Comparison of ENCODE assay signal across 21 mouse cellular contexts in the genomic region with DNA sequence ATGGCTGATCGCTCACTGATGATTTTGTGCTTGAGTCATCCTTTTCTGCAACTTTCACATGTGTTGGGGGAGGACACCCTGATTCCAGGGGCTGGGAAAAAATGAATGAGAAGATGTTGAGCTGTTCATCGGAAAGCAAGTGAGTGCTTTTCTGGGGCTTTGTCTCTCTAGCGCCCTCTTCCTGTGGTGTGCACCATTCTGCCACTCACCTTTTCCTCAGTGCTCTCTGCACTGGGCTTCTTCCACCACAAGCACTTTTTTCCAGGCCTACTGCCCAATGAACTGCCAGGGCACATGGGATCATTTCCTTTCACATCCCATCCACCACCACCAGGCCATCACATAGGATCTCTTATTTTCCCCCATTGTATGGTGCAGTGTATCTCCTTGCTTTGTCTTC. TPM values are rescaled to one million over a fixed set of nuclear protein-coding genes. Genes with fewer than 3 reads are reported as not detected.
DNase-seq lines count a peak whose midpoint lies in the region; ATAC-seq and TF ChIP-seq lines count a peak whose summit lies in the region.
"Had no signal": no experiment of that assay in that cellular context is flagged by ENCODE, and none has a peak within 500 bp of the region (broad histone marks: within the 10 kb centered on the region; RNA-seq: fewer than 3 reads in every experiment).

No protein-coding gene starts in this region.

- H3K4me3 ChIP-seq in heart, postnatal 0 days (ENCODE audit: low read depth, low read length) = no peak overlapping the region
- H3K4me3 ChIP-seq in liver, embryonic 14.5 days (ENCODE audit: insufficient read depth in 1 of 2, low read depth in 2 of 2, low read length in 2 of 2) = no peak overlapping the region
- no peak overlapping the region for H3K4me3 ChIP-seq in liver, embryonic 11.5 days (ENCODE audit: low read depth, low read length)
- H3K4me3 ChIP-seq in midbrain, embryonic 11.5 days (ENCODE audit: low read depth, low read length) = no peak overlapping the region
- H3K4me3 ChIP-seq: forebrain, embryonic 10.5 days; limb, embryonic 15.5 days; midbrain, embryonic 15.5 days; neural tube, embryonic 12.5 days; stomach, embryonic 15.5 days had no signal

- no peak overlapping the region for H3K27ac ChIP-seq in heart, postnatal 0 days (ENCODE audit: low read depth)
- no peak overlapping the region for H3K27ac ChIP-seq in liver, embryonic 14.5 days
- no peak overlapping the region for H3K27ac ChIP-seq in liver, embryonic 11.5 days (ENCODE audit: low read depth, low read length)
- no peak overlapping the region for H3K27ac ChIP-seq in midbrain, embryonic 11.5 days (ENCODE audit: low read depth, low read length)
- H3K27ac ChIP-seq: forebrain, embryonic 10.5 days; limb, embryonic 15.5 days; macrophage; midbrain, embryonic 15.5 days; neural tube, embryonic 12.5 days; stomach, embryonic 15.5 days had no signal

- intact Hi-C loops in heart, postnatal 25 days (cut with DNase I) = no loop called here

- H3K27me3 ChIP-seq in heart, postnatal 0 days (ENCODE audit: control insufficient read depth, insufficient read depth, low read length) = no peaks in the 10 kb centered on the region
- H3K27me3 ChIP-seq in liver, embryonic 14.5 days (ENCODE audit: control insufficient read depth, insufficient read depth, low read length) = no peaks in the 10 kb centered on the region; the same call in 1 of the 2 replicates
- H3K27me3 ChIP-seq in liver, embryonic 11.5 days (replicated peaks; ENCODE audit: control insufficient read depth, insufficient read depth, low read length) = peaks cover 14% of the 10 kb centered on the region; the same call in 1 of the 2 replicates
- H3K27me3 ChIP-seq in midbrain, embryonic 11.5 days (ENCODE audit: control insufficient read depth, insufficient read depth, low read length) = peaks cover 21% of the 10 kb centered on the region
- H3K27me3 ChIP-seq: stomach, embryonic 15.5 days had no signal

- no peaks in the 10 kb centered on the region for H3K36me3 ChIP-seq in heart, postnatal 0 days (replicated peaks; ENCODE audit: control insufficient read depth, insufficient read depth, low read length)
- no peaks in the 10 kb centered on the region for H3K36me3 ChIP-seq in liver, embryonic 14.5 days (replicated peaks; ENCODE audit: control insufficient read depth, insufficient read depth, low read depth)
- no peaks in the 10 kb centered on the region for H3K36me3 ChIP-seq in liver, embryonic 11.5 days (ENCODE audit: control insufficient read depth, insufficient read depth, low read length)
- H3K36me3 ChIP-seq in midbrain, embryonic 11.5 days (ENCODE audit: control insufficient read depth, insufficient read depth, low read length) = no peaks in the 10 kb centered on the region
- H3K36me3 ChIP-seq: forebrain, embryonic 10.5 days; limb, embryonic 15.5 days; midbrain, embryonic 15.5 days; neural tube, embryonic 12.5 days; stomach, embryonic 15.5 days had no signal

- no peaks in the 10 kb centered on the region for H3K4me1 ChIP-seq in heart, postnatal 0 days (ENCODE audit: control insufficient read depth, insufficient read depth)
- no peaks in the 10 kb centered on the region for H3K4me1 ChIP-seq in liver, embryonic 14.5 days (replicated peaks; ENCODE audit: control insufficient read depth in 2 of 2, insufficient read depth in 2 of 2, low read length in 1 of 2)
- H3K4me1 ChIP-seq in liver, embryonic 11.5 days (replicated peaks; ENCODE audit: control insufficient read depth, insufficient read depth, low read length) = no peaks in the 10 kb centered on the region
- no peaks in the 10 kb centered on the region for H3K4me1 ChIP-seq in midbrain, embryonic 11.5 days (ENCODE audit: control insufficient read depth, insufficient read depth, low read length)
- H3K4me1 ChIP-seq: forebrain, embryonic 10.5 days; limb, embryonic 15.5 days; midbrain, embryonic 15.5 days; neural tube, embryonic 12.5 days; stomach, embryonic 15.5 days had no signal

- no peak overlapping the region for H3K4me2 ChIP-seq in heart, postnatal 0 days (ENCODE audit: low read depth, low read length)
- H3K4me2 ChIP-seq in liver, embryonic 14.5 days (ENCODE audit: low read depth) = no peak overlapping the region
- H3K4me2 ChIP-seq in liver, embryonic 11.5 days = no peak overlapping the region
- H3K4me2 ChIP-seq in midbrain, embryonic 11.5 days = no peak overlapping the region
- H3K4me2 ChIP-seq: limb, embryonic 15.5 days; midbrain, embryonic 15.5 days; neural tube, embryonic 12.5 days; stomach, embryonic 15.5 days had no signal

- peak; percentile 15; the same call in 1 of the 2 replicates for TF ChIP-seq CTCF in heart, postnatal 0 days (IDR thresholded peaks at IDR 0.05; ENCODE audit: low read depth)
- peak; percentile 36; the same call in 1 of the 2 replicates for TF ChIP-seq CTCF in liver, embryonic 14.5 days (IDR thresholded peaks at IDR 0.05; ENCODE audit: low read depth)

- no peak for DNase-seq in heart, postnatal 0 days (ENCODE audit: low spot score)
- DNase-seq in heart, postnatal 25 days (ENCODE audit: low spot score) = no peak
- DNase-seq in liver, embryonic 14.5 days (ENCODE audit: low read depth in 3 of 3, low spot score in 3 of 3) = no peak
- DNase-seq in liver, embryonic 11.5 days (ENCODE audit: low spot score) = no peak
- peak; percentile 1 for DNase-seq in ES-CJ7 (ENCODE audit: low read depth, low spot score)
- no peak for DNase-seq in spleen, postnatal 10 days (ENCODE audit: low spot score in 2 of 2)
- DNase-seq in midbrain, embryonic 11.5 days (ENCODE audit: low spot score, missing footprints) = no peak
- DNase-seq: cerebellum, adult 11 months; heart, adult 18-20 months; heart, postnatal 14 days; right cerebral cortex, postnatal 4 days; thymus, postnatal 25 days had no signal

- H3K9me3 ChIP-seq in heart, postnatal 0 days (replicated peaks; ENCODE audit: control insufficient read depth, low read length) = no peaks in the 10 kb centered on the region
- H3K9me3 ChIP-seq in liver, embryonic 14.5 days (ENCODE audit: control insufficient read depth, low read length) = no peaks in the 10 kb centered on the region
- H3K9me3 ChIP-seq in liver, embryonic 11.5 days (ENCODE audit: control insufficient read depth, low read length) = no peaks in the 10 kb centered on the region
- no peaks in the 10 kb centered on the region for H3K9me3 ChIP-seq in midbrain, embryonic 11.5 days (ENCODE audit: control insufficient read depth, low read length)
- H3K9me3 ChIP-seq: forebrain, embryonic 10.5 days; limb, embryonic 15.5 days; midbrain, embryonic 15.5 days; neural tube, embryonic 12.5 days; stomach, embryonic 15.5 days had no signal

- H3K9ac ChIP-seq in heart, postnatal 0 days (replicated peaks; ENCODE audit: low read depth, low read length) = no peak overlapping the region
- H3K9ac ChIP-seq in liver, embryonic 14.5 days (replicated peaks) = no peak overlapping the region
- H3K9ac ChIP-seq in liver, embryonic 11.5 days (ENCODE audit: low read depth, low read length) = no peak overlapping the region
- H3K9ac ChIP-seq in midbrain, embryonic 11.5 days (ENCODE audit: low read length) = no peak overlapping the region
- H3K9ac ChIP-seq: limb, embryonic 15.5 days; midbrain, embryonic 15.5 days; neural tube, embryonic 12.5 days; stomach, embryonic 15.5 days had no signal

- no peak for ATAC-seq in heart, postnatal 0 days (ENCODE audit: insufficient read depth, low read depth)
- ATAC-seq in liver, embryonic 14.5 days (ENCODE audit: insufficient read depth) = no peak
- no peak for ATAC-seq in liver, embryonic 11.5 days (replicated peaks; ENCODE audit: low FRiP score)
- ATAC-seq in granulocyte monocyte progenitor cell, adult 5-6 weeks (replicated peaks; ENCODE audit: poor library complexity, severe bottlenecking) = 0 out of 2 replicates have a peak, but pooled peaks have one; percentile 33
- ATAC-seq in midbrain, embryonic 11.5 days (ENCODE audit: low FRiP score) = no peak
- ATAC-seq: activated CD4-positive, CD25-positive, alpha-beta regulatory T cell, adult 4 months; hindbrain, embryonic 16.5 days; midbrain, embryonic 15.5 days had no signal

- 49% methylated on average over 3 of the region's 3 CpGs for WGBS in heart, postnatal 0 days
- WGBS in liver, embryonic 14.5 days (ENCODE audit: insufficient replicate concordance) = 36% methylated on average over 3 of the region's 3 CpGs
- 60% methylated on average over 3 of the region's 3 CpGs for WGBS in liver, embryonic 11.5 days
- 57% methylated on average over 3 of the region's 3 CpGs for whole genome bisulfite sequencing in midbrain, embryonic 11.5 days

- TF ChIP-seq EP300 in heart, postnatal 0 days (IDR thresholded peaks at IDR 0.05; ENCODE audit: low read depth) = no peak
- no peak for TF ChIP-seq EP300 in liver, embryonic 14.5 days (IDR thresholded peaks at IDR 0.05; ENCODE audit: low read depth)

RNA-seq across cellular contexts. Expression of a gene that starts 26.2 kb away (rescaled TPM):
- total RNA-seq in heart, postnatal 0 days (2014; rRNA removed; ENCODE audit: low replicate concordance) = 0.46 and 3.8 TPM in 2 replicates
- 2.2 and 2.9 TPM in 2 replicates for polyA plus RNA-seq in heart, postnatal 0 days (2015; fragmentation: Nextera tagmentation; extraction: Ambion mirVana)
- total RNA-seq in heart, postnatal 25 days (2021) = 10 to 100 TPM; 32.3 to 32.9 TPM
- 0.25 and 0.28 TPM in 2 replicates for polyA plus RNA-seq in liver, embryonic 14.5 days (2012; rRNA removed)
- 0.11 and 0.37 TPM in 2 replicates for polyA plus RNA-seq in liver, embryonic 14.5 days (2014; fragmentation: Nextera tagmentation; extraction: Ambion mirVana)
- 1.1 and 2.6 TPM in 2 replicates for polyA plus RNA-seq in liver, embryonic 11.5 days (2014; fragmentation: Nextera tagmentation; extraction: Ambion mirVana)
- total RNA-seq in granulocyte monocyte progenitor cell, adult 5-6 weeks (2014; fragmentation: Nextera tagmentation) = not detected in 2 replicates
- not detected in 2 replicates for total RNA-seq in granulocyte monocyte progenitor cell, adult 5-6 weeks (2017)
- polyA plus RNA-seq in midbrain, embryonic 11.5 days (2014; fragmentation: Nextera tagmentation; extraction: Ambion mirVana) = 3.8 and 4.1 TPM in 2 replicates
- polyA plus RNA-seq: macrophage had no signal
